Mouse (Mus musculus) spleen, postnatal 10 days (tissue): ENCODE data around the gene Trpm2.
A peak's percentile ranks its signal among the peaks of the same experiment; 100 is the strongest.
"Not testable (repeated sequence)": the region's sequence is repeated elsewhere in the genome, so short reads cannot be mapped to it uniquely, and the experiment has no call there.

Source experiments
- DNase-seq, 2 experiments: peaks; one replicate each; pipeline ENCODE4 v3.0.0; 2021 to 2022; ENCODE audit warnings: low spot score in 2 of 2

The Trpm2 gene

GRCm38 (mm10) chr10:77970481-77970880, at the start of gene Trpm2:
Trpm2 (minus strand) TSS chr10:77970563.
- no peak for DNase-seq

GRCm38 (mm10) chr10:78019984-78020383, 49.6 kb upstream of the Trpm2 start:
- peak in 1 of 2 experiments; percentile 33 for DNase-seq

GRCm38 (mm10) chr10:78019291-78019690, 48.9 kb upstream of the Trpm2 start:
- DNase-seq, result no peak

GRCm38 (mm10) chr10:78018797-78019203, 48.4 kb upstream of the Trpm2 start:
- DNase-seq, result peak; percentile 78 to 92

- no peak for DNase-seq
Measured at GRCm38 (mm10) chr10:78016366-78016765, 46.0 kb upstream of the Trpm2 start.

GRCm38 (mm10) chr10:78015489-78015888, 45.1 kb upstream of the Trpm2 start:
- no peak for DNase-seq

- no peak for DNase-seq
Measured at GRCm38 (mm10) chr10:78012661-78013495, 42.5 kb upstream of the Trpm2 start.

GRCm38 (mm10) chr10:78011116-78011515, 40.8 kb upstream of the Trpm2 start:
- DNase-seq, result not testable (repeated sequence)

GRCm38 (mm10) chr10:78010335-78010734, 40.0 kb upstream of the Trpm2 start:
- DNase-seq, result no peak

- no peak for DNase-seq
Measured at GRCm38 (mm10) chr10:78009945-78010293, 39.6 kb upstream of the Trpm2 start, which contains the start of gene Pfkl. Pfkl (minus strand) TSS chr10:78010083.

GRCm38 (mm10) chr10:78009184-78009944, 39.0 kb upstream of the Trpm2 start:
- peak; percentile 94 to 99 for DNase-seq

GRCm38 (mm10) chr10:78008169-78008568, 37.8 kb upstream of the Trpm2 start:
- no peak for DNase-seq

- no peak for DNase-seq
Measured at GRCm38 (mm10) chr10:78007203-78007602, 36.8 kb upstream of the Trpm2 start.

- no peak for DNase-seq
Measured at GRCm38 (mm10) chr10:78005791-78006438, 35.6 kb upstream of the Trpm2 start.

- DNase-seq, result no peak
Measured at GRCm38 (mm10) chr10:78004479-78005100, 34.2 kb upstream of the Trpm2 start.

GRCm38 (mm10) chr10:78002316-78002715, 32.0 kb upstream of the Trpm2 start:
- DNase-seq, result no peak

- no peak for DNase-seq
Measured at GRCm38 (mm10) chr10:78001796-78002195, 31.4 kb upstream of the Trpm2 start.

- no peak for DNase-seq
Measured at GRCm38 (mm10) chr10:78000200-78000599, 29.8 kb upstream of the Trpm2 start.

GRCm38 (mm10) chr10:77995639-77996038, 25.3 kb upstream of the Trpm2 start:
- no peak for DNase-seq

- no peak for DNase-seq
Measured at GRCm38 (mm10) chr10:77985775-77986174, 15.4 kb upstream of the Trpm2 start.

GRCm38 (mm10) chr10:77984660-77985059, 14.3 kb upstream of the Trpm2 start:
- DNase-seq, result peak; percentile 67 to 83
